Mouse (Mus musculus) adrenal gland, postnatal 4 days (tissue): ENCODE results near the gene Pomgnt2. TPM values are rescaled to one million over a fixed set of nuclear protein-coding genes. Genes with fewer than 3 reads are reported as not detected.
"Not testable (repeated sequence)": the region's sequence is repeated elsewhere in the genome, so short reads cannot be mapped to it uniquely, and the experiment has no call there.

Experiments
- DNase-seq, 2 experiments: peaks; one replicate each; pipeline ENCODE4 v3.0.0; 2021 to 2022; ENCODE audit warnings: low spot score in 2 of 2, mixed read lengths in 2 of 2
- long read RNA-seq, 2 experiments: library from polyadenylated mRNA; stranded (forward); transcript quantifications; one replicate each; pipeline ENCODE4 v2.0.0; 2021
- total RNA-seq, 2 experiments: library from RNA; stranded (reverse); gene quantifications; 2 replicates each; pipeline ENCODE4 v1.2.3; 2021

The Pomgnt2 gene
- 10 to 100 TPM; 15.6 to 19.9 TPM for total RNA-seq
- long read RNA-seq, experiment 1, transcript Pomgnt2-207 (3 exons, 2,413 nt), result minor isoform, 6 of 27 reads
- long read RNA-seq, experiment 1, transcript Pomgnt2-201 (2 exons, 2,365 nt), result major isoform, 17 of 27 reads
- long read RNA-seq, experiment 1, partial matches to known transcripts, result 1 of 27 reads
- long read RNA-seq, experiment 1, other reads (novel, unspliced or antisense), result 3 of 27 reads
- long read RNA-seq, experiment 2, transcript Pomgnt2-201 (2 exons, 2,365 nt), result major isoform, 13 of 27 reads
- long read RNA-seq, experiment 2, partial matches to known transcripts, result 0 of 27 reads
- long read RNA-seq, experiment 2, other reads (novel, unspliced or antisense), result 11 of 27 reads

- DNase-seq, result no peak
Observed at GRCm38 (mm10) chr9:121997010-121997409, at the start of gene Pomgnt2. Pomgnt2 (minus strand) TSS chr9:121997110.

- no peak for DNase-seq
Observed at GRCm38 (mm10) chr9:122039848-122040247, 42.9 kb upstream of the Pomgnt2 start.

GRCm38 (mm10) chr9:122038631-122039030 is 41.7 kb upstream of the Pomgnt2 start:
- no peak for DNase-seq

GRCm38 (mm10) chr9:122036496-122037054 is 39.7 kb upstream of the Pomgnt2 start:
- DNase-seq, result no peak

GRCm38 (mm10) chr9:122035807-122036206 is 38.9 kb upstream of the Pomgnt2 start:
- DNase-seq, result no peak

GRCm38 (mm10) chr9:122034949-122035348 is 38.0 kb upstream of the Pomgnt2 start:
- no peak for DNase-seq

- no peak for DNase-seq
Observed at GRCm38 (mm10) chr9:122032071-122032470, 35.2 kb upstream of the Pomgnt2 start.

- no peak for DNase-seq
Observed at GRCm38 (mm10) chr9:122030706-122031105, 33.8 kb upstream of the Pomgnt2 start.

GRCm38 (mm10) chr9:122029765-122030164 is 32.9 kb upstream of the Pomgnt2 start:
- no peak for DNase-seq

GRCm38 (mm10) chr9:122027914-122028745 is 31.2 kb upstream of the Pomgnt2 start:
- no peak for DNase-seq

- DNase-seq, result peak in 1 of 2 experiments; percentile 25
Observed at GRCm38 (mm10) chr9:122027081-122027913, 30.4 kb upstream of the Pomgnt2 start.

- no peak for DNase-seq
Observed at GRCm38 (mm10) chr9:122025855-122026590, 29.1 kb upstream of the Pomgnt2 start.

- no peak for DNase-seq
Observed at GRCm38 (mm10) chr9:122024419-122024818, 27.5 kb upstream of the Pomgnt2 start.

GRCm38 (mm10) chr9:122023873-122024272 is 27.0 kb upstream of the Pomgnt2 start:
- no peak for DNase-seq

GRCm38 (mm10) chr9:122022776-122023175 is 25.9 kb upstream of the Pomgnt2 start:
- peak in 1 of 2 experiments; percentile 30 for DNase-seq

GRCm38 (mm10) chr9:122021581-122021980 is 24.7 kb upstream of the Pomgnt2 start:
- no peak for DNase-seq

- not testable (repeated sequence) for DNase-seq
Observed at GRCm38 (mm10) chr9:122021171-122021570, 24.3 kb upstream of the Pomgnt2 start.

GRCm38 (mm10) chr9:122020321-122020720 is 23.4 kb upstream of the Pomgnt2 start:
- no peak for DNase-seq

- DNase-seq, result peak in 1 of 2 experiments; percentile 34
Observed at GRCm38 (mm10) chr9:122018782-122019395, 22.0 kb upstream of the Pomgnt2 start.

- no peak for DNase-seq
Observed at GRCm38 (mm10) chr9:122018079-122018478, 21.2 kb upstream of the Pomgnt2 start.
